In the genomic region with DNA sequence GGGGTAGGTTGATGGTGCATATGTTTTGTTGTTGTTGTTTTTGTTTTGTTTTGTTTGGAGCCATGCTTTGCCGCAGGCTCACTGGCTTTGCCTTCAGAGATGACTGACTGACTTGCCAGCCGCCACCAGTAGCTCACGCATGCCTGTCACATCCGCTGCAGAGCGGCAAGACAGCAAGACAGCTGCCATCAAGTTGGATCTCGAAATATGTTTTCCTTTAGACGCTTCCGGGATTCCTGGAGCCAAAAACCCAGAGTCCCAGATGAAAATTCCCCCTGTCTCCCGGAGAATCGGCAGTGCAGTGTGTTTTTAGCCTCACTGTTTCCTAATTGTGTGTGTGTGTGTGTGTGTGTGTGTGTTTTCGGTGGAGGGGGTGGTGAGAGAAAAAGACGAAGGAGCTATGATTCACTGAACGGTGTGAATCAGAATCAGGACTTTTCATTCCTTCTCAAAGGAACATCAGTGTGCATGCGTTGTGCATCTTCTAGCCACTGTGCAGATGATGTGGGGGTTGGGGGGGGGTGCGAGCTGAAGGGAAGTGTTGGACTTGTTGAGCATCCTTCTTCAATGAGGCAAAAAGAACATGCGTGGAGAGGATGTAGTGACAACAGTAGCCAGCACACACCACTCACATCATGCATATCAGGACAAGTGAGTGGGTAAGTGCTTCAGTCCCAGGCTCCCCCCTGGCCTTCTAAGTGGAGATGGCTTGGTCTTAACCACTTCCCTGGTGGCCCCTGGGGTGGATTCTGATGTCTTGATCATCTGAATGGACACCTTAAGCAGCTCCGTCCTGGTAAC, we compare ENCODE assay signal across 8 mouse cellular contexts.
A peak's percentile ranks its signal among the peaks of the same experiment; 100 is the strongest.
DNase-seq lines count a peak whose midpoint lies in the region; ATAC-seq and TF ChIP-seq lines count a peak whose summit lies in the region.

No protein-coding gene starts in this region.

- peak; percentile 17 for DNase-seq in kidney, postnatal 14 days
- no peak for DNase-seq in kidney, adult 2 months
- peak; percentile 86 for DNase-seq in brain, adult 2 months (ENCODE audit: low read depth, low spot score)
- DNase-seq in adrenal gland, postnatal 36 days = no peak
- no peak for DNase-seq in adrenal gland, adult 2 months
- DNase-seq in spleen, adult 12 weeks (ENCODE audit: low spot score) = no peak

- no peaks in the 10 kb centered on the region for H3K27me3 ChIP-seq in kidney, adult 2 months (replicated peaks; ENCODE audit: control insufficient read depth, insufficient read depth, low read length)
- peaks cover 13% of the 10 kb centered on the region for H3K27me3 ChIP-seq in forebrain, embryonic 16.5 days (replicated peaks; ENCODE audit: control insufficient read depth, insufficient read depth, low read length)
- peaks cover 31% of the 10 kb centered on the region for H3K27me3 ChIP-seq in midbrain, embryonic 13.5 days

- H3K4me2 ChIP-seq in forebrain, embryonic 16.5 days (ENCODE audit: low read length) = peak overlapping the region; percentile 15; the same call in 1 of the 2 replicates
- H3K4me2 ChIP-seq in midbrain, embryonic 13.5 days (replicated peaks) = peak overlapping the region; percentile 17

- TF ChIP-seq POLR2A in kidney, adult 2 months (IDR thresholded peaks at IDR 0.05; ENCODE audit: low read depth, low read length) = no peak

- TF ChIP-seq CTCF in kidney, adult 2 months (conservative IDR thresholded peaks at IDR 0.05; ENCODE audit: insufficient read depth, insufficient read length, low read depth, low read length) = no peak

- peaks cover 10% of the 10 kb centered on the region for H3K4me1 ChIP-seq in kidney, adult 2 months (ENCODE audit: control insufficient read depth, insufficient read depth, low read length)
- peaks cover 28% of the 10 kb centered on the region for H3K4me1 ChIP-seq in forebrain, embryonic 16.5 days (replicated peaks; ENCODE audit: control insufficient read depth, insufficient read depth, low read length)
- peaks cover 46% of the 10 kb centered on the region for H3K4me1 ChIP-seq in midbrain, embryonic 13.5 days (replicated peaks)

- WGBS in kidney, adult 2 months = 69% methylated on average over 17 of the region's 17 CpGs
- 41% methylated on average over 17 of the region's 17 CpGs for WGBS in forebrain, embryonic 16.5 days
- WGBS in midbrain, embryonic 13.5 days = 50% methylated on average over 17 of the region's 17 CpGs

- H3K4me3 ChIP-seq in kidney, adult 2 months (ENCODE audit: insufficient read depth, low read depth, low read length) = no peak overlapping the region
- H3K4me3 ChIP-seq in forebrain, embryonic 16.5 days (replicated peaks; ENCODE audit: low read length) = no peak overlapping the region
- H3K4me3 ChIP-seq in midbrain, embryonic 13.5 days (replicated peaks) = no peak overlapping the region

- no peak overlapping the region for H3K9ac ChIP-seq in forebrain, embryonic 16.5 days (replicated peaks; ENCODE audit: low read depth, low read length)
- H3K9ac ChIP-seq in midbrain, embryonic 13.5 days (replicated peaks) = no peak overlapping the region

- H3K9me3 ChIP-seq in forebrain, embryonic 16.5 days (ENCODE audit: control insufficient read depth, low read length) = no peaks in the 10 kb centered on the region
- no peaks in the 10 kb centered on the region for H3K9me3 ChIP-seq in midbrain, embryonic 13.5 days

- ATAC-seq in forebrain, embryonic 16.5 days = no peak
- ATAC-seq in midbrain, embryonic 13.5 days = no peak

- no peak overlapping the region for H3K27ac ChIP-seq in kidney, adult 2 months (ENCODE audit: insufficient read depth, low read depth, low read length)
- H3K27ac ChIP-seq in forebrain, embryonic 16.5 days (ENCODE audit: low read length) = no peak overlapping the region
- H3K27ac ChIP-seq in midbrain, embryonic 13.5 days = no peak overlapping the region

- H3K36me3 ChIP-seq in kidney, adult 2 months (ENCODE audit: control insufficient read depth, insufficient read depth, low read length) = no peaks in the 10 kb centered on the region
- no peaks in the 10 kb centered on the region for H3K36me3 ChIP-seq in forebrain, embryonic 16.5 days (ENCODE audit: control insufficient read depth, insufficient read depth)
- no peaks in the 10 kb centered on the region for H3K36me3 ChIP-seq in midbrain, embryonic 13.5 days

Comparison
In these comparisons a context has a peak if more than half of its experiments do, and no peak if none do; other contexts are left out.
1. DNase-seq: peak in kidney, postnatal 14 days (single experiment) and brain, adult 2 months (single experiment); none in kidney, adult 2 months (single experiment), adrenal gland, postnatal 36 days (0 of 2), adrenal gland, adult 2 months (single experiment) and spleen, adult 12 weeks (single experiment).